Mouse (Mus musculus) neural tube, embryonic 13.5 days (tissue): ENCODE measurements around the gene Gpr35. TPM values are rescaled to one million over a fixed set of nuclear protein-coding genes. Genes with fewer than 3 reads are reported as not detected.
A peak's percentile ranks its signal among the peaks of the same experiment; 100 is the strongest.

Experiments used
- ATAC-seq: fragments of 200-750 bp; cut with Nextera tagmentation; 2 replicates; pipeline ENCODE4 v1.8.0; 2017; ENCODE audit warnings: low read depth, mild to moderate bottlenecking, moderate TSS enrichment, moderate library complexity
- H3K27ac ChIP-seq: fragments of 300-500 bp; sonication (generic); replicated peaks from 2 replicates; pipeline ENCODE4 v1.5.1; 2015; ENCODE audit warnings: moderate library complexity, mild to moderate bottlenecking, inconsistent platforms
- H3K27me3 ChIP-seq: fragments of 300-500 bp; sonication (generic); 2 replicates; pipeline ENCODE4 v1.6.1; 2015; ENCODE audit warnings: mild to moderate bottlenecking, inconsistent platforms
- H3K36me3 ChIP-seq: fragments of 300-500 bp; sonication (generic); 2 replicates; pipeline ENCODE4 v1.6.1; 2015; ENCODE audit warnings: mild to moderate bottlenecking, inconsistent platforms
- H3K4me1 ChIP-seq: fragments of 300-500 bp; sonication (generic); replicated peaks from 2 replicates; pipeline ENCODE4 v1.6.1; 2015; ENCODE audit warnings: inconsistent platforms
- H3K4me2 ChIP-seq: fragments of 300-500 bp; sonication (generic); 2 replicates; pipeline ENCODE4 v1.6.1; 2015; ENCODE audit warnings: inconsistent platforms, mild to moderate bottlenecking, moderate library complexity
- H3K4me3 ChIP-seq: fragments of 300-500 bp; sonication (generic); 2 replicates; pipeline ENCODE4 v1.5.1; 2015; ENCODE audit warnings: mild to moderate bottlenecking, inconsistent platforms
- H3K9ac ChIP-seq: fragments of 300-500 bp; sonication (generic); 2 replicates; pipeline ENCODE4 v1.6.1; 2015; ENCODE audit warnings: moderate library complexity, mild to moderate bottlenecking, inconsistent platforms
- H3K9me3 ChIP-seq: fragments of 300-500 bp; sonication (generic); 2 replicates; pipeline ENCODE4 v1.6.1; 2016; ENCODE audit warnings: inconsistent platforms
- WGBS: fragments of 180-500 bp; shearing (Covaris S2); methylation state at CpG from one replicate; pipeline ENCODE4 v1.1.7; 2015; 5-methylcytosine and 5-hydroxymethylcytosine counted together
- polyA plus RNA-seq: library from polyadenylated mRNA; unstranded; fragments of >200 nt; fragmentation: Nextera tagmentation; extraction: Ambion mirVana; gene quantifications from 2 replicates; pipeline ENCODE4 v1.2.1, GENCODE M21; 2015

Gpr35 gene
- polyA plus RNA-seq, 1 experiment from 2014 or later, result 0.60 TPM

GRCm38 (mm10) chr1:92992214-92992855 lies 41.7 kb downstream of the Gpr35 start:
- H3K9me3 ChIP-seq, result no peaks in the 10 kb centered on the region
- ATAC-seq, result no peak
- no peak overlapping the region for H3K27ac ChIP-seq
- no peaks in the 10 kb centered on the region for H3K36me3 ChIP-seq
- H3K27me3 ChIP-seq, result no peaks in the 10 kb centered on the region
- H3K4me1 ChIP-seq, result 0 out of 2 replicates have a peak, but pooled peaks cover 6% of the 10 kb centered on the region
- H3K4me3 ChIP-seq, result no peak overlapping the region
- H3K4me2 ChIP-seq, result no peak overlapping the region
- H3K9ac ChIP-seq, result no peak overlapping the region
- WGBS, result 84% methylated on average over 6 of the region's 6 CpGs

GRCm38 (mm10) chr1:92992880-92993279 lies 42.2 kb downstream of the Gpr35 start:
- Histone ChIP-seq H3K4me3 (no peak overlapping the region), H3K4me2 (no peak overlapping the region), H3K4me1 (0 out of 2 replicates have a peak, but pooled peaks cover 6% of the 10 kb centered on the region), H3K9ac (no peak overlapping the region), H3K9me3 (no peaks in the 10 kb centered on the region), H3K27ac (no peak overlapping the region), H3K36me3 (no peaks in the 10 kb centered on the region), H3K27me3 (no peaks in the 10 kb centered on the region)
- no peak for ATAC-seq
- WGBS, result 72% methylated on average over 2 of the region's 2 CpGs

GRCm38 (mm10) chr1:93006061-93006460 lies 55.4 kb downstream of the Gpr35 start, which contains the start of gene Aqp12:
Aqp12 (plus strand) TSS chr1:93006334.
- 83% methylated on average over 7 of the region's 7 CpGs for WGBS
- Histone ChIP-seq H3K9ac (no peak within 1 kb of the TSS), H3K27me3 (no peaks in the 10 kb centered on the region), H3K27ac (no peak within 1 kb of the TSS), H3K4me2 (no peak within 1 kb of the TSS), H3K4me3 (no peak within 1 kb of the TSS), H3K4me1 (no peaks in the 10 kb centered on the region), H3K9me3 (0 out of 2 replicates have a peak, but pooled peaks cover 3% of the 10 kb centered on the region), H3K36me3 (no peaks in the 10 kb centered on the region)
- ATAC-seq, result no peak

GRCm38 (mm10) chr1:93009196-93009595 lies 58.5 kb downstream of the Gpr35 start:
- Histone ChIP-seq H3K36me3 (no peaks in the 10 kb centered on the region), H3K27me3 (no peaks in the 10 kb centered on the region), H3K9me3 (no peaks in the 10 kb centered on the region), H3K9ac (no peak overlapping the region), H3K27ac (no peak overlapping the region), H3K4me1 (no peaks in the 10 kb centered on the region), H3K4me2 (no peak overlapping the region), H3K4me3 (no peak overlapping the region)
- ATAC-seq, result no peak
- WGBS, result 76% methylated on average over 4 of the region's 4 CpGs

- ATAC-seq, result no peak
- H3K4me1 ChIP-seq, result no peaks in the 10 kb centered on the region
- no peak overlapping the region for H3K27ac ChIP-seq
- no peaks in the 10 kb centered on the region for H3K27me3 ChIP-seq
- no peak overlapping the region for H3K9ac ChIP-seq
- 35% methylated on average over 3 of the region's 3 CpGs for WGBS
- H3K9me3 ChIP-seq, result no peaks in the 10 kb centered on the region
- H3K4me2 ChIP-seq, result no peak overlapping the region
- peaks cover 5% of the 10 kb centered on the region; the same call in 1 of the 2 replicates for H3K36me3 ChIP-seq
- no peak overlapping the region for H3K4me3 ChIP-seq
Measured at GRCm38 (mm10) chr1:93010731-93011130, 60.1 kb downstream of the Gpr35 start.

GRCm38 (mm10) chr1:93012103-93012585 lies 61.5 kb downstream of the Gpr35 start:
- 69% methylated on average over 7 of the region's 7 CpGs for WGBS
- ATAC-seq, result no peak
- H3K4me1 ChIP-seq, result no peaks in the 10 kb centered on the region
- H3K4me3 ChIP-seq, result no peak overlapping the region
- peaks cover 17% of the 10 kb centered on the region for H3K36me3 ChIP-seq
- no peak overlapping the region for H3K27ac ChIP-seq
- H3K9ac ChIP-seq, result no peak overlapping the region
- H3K9me3 ChIP-seq, result no peaks in the 10 kb centered on the region
- no peaks in the 10 kb centered on the region for H3K27me3 ChIP-seq
- no peak overlapping the region for H3K4me2 ChIP-seq

- Histone ChIP-seq H3K4me3 (no peak overlapping the region), H3K9ac (no peak overlapping the region), H3K36me3 (peaks cover 29% of the 10 kb centered on the region), H3K27me3 (no peaks in the 10 kb centered on the region), H3K4me2 (no peak overlapping the region), H3K4me1 (no peaks in the 10 kb centered on the region), H3K27ac (no peak overlapping the region), H3K9me3 (no peaks in the 10 kb centered on the region)
- WGBS, result 75% methylated on average over 4 of the region's 4 CpGs
- no peak for ATAC-seq
Measured at GRCm38 (mm10) chr1:93013367-93013766, 62.7 kb downstream of the Gpr35 start.

- no peaks in the 10 kb centered on the region for H3K27me3 ChIP-seq
- peak; percentile 42; the same call in 1 of the 2 replicates for ATAC-seq
- peaks cover 40% of the 10 kb centered on the region for H3K36me3 ChIP-seq
- no peak overlapping the region for H3K4me3 ChIP-seq
- H3K4me1 ChIP-seq, result no peaks in the 10 kb centered on the region
- H3K4me2 ChIP-seq, result no peak overlapping the region
- no peaks in the 10 kb centered on the region for H3K9me3 ChIP-seq
- H3K9ac ChIP-seq, result no peak overlapping the region
- no peak overlapping the region for H3K27ac ChIP-seq
Measured at GRCm38 (mm10) chr1:93014460-93014859, 63.8 kb downstream of the Gpr35 start.

- Histone ChIP-seq H3K4me2 (no peak overlapping the region), H3K9me3 (no peaks in the 10 kb centered on the region), H3K27me3 (no peaks in the 10 kb centered on the region), H3K27ac (no peak overlapping the region), H3K9ac (no peak overlapping the region), H3K36me3 (peaks cover 47% of the 10 kb centered on the region), H3K4me3 (no peak overlapping the region), H3K4me1 (no peaks in the 10 kb centered on the region)
- 44% methylated on average over 2 of the region's 2 CpGs for WGBS
- no peak for ATAC-seq
Measured at GRCm38 (mm10) chr1:93015136-93015535, 64.5 kb downstream of the Gpr35 start.

GRCm38 (mm10) chr1:93018716-93019115 lies 68.1 kb downstream of the Gpr35 start:
- H3K27me3 ChIP-seq, result no peaks in the 10 kb centered on the region
- 90% methylated on average over 10 of the region's 10 CpGs for whole genome bisulfite sequencing
- H3K36me3 ChIP-seq, result peaks cover 83% of the 10 kb centered on the region
- H3K27ac ChIP-seq, result no peak overlapping the region
- H3K4me1 ChIP-seq, result no peaks in the 10 kb centered on the region
- H3K4me2 ChIP-seq, result no peak overlapping the region
- no peak overlapping the region for H3K4me3 ChIP-seq
- no peaks in the 10 kb centered on the region for H3K9me3 ChIP-seq
- ATAC-seq, result no peak
- H3K9ac ChIP-seq, result no peak overlapping the region

GRCm38 (mm10) chr1:93020602-93021001 lies 69.9 kb downstream of the Gpr35 start:
- H3K9ac ChIP-seq, result no peak overlapping the region
- no peak overlapping the region for H3K4me2 ChIP-seq
- no peak for ATAC-seq
- WGBS, result 82% methylated on average over 4 of the region's 4 CpGs
- no peak overlapping the region for H3K27ac ChIP-seq
- H3K4me1 ChIP-seq, result no peaks in the 10 kb centered on the region
- no peaks in the 10 kb centered on the region for H3K9me3 ChIP-seq
- H3K27me3 ChIP-seq, result no peaks in the 10 kb centered on the region
- H3K4me3 ChIP-seq, result no peak overlapping the region
- H3K36me3 ChIP-seq, result peaks cover 97% of the 10 kb centered on the region

GRCm38 (mm10) chr1:93026600-93026999 lies 75.9 kb downstream of the Gpr35 start:
- WGBS, result 93% methylated on average over 8 of the region's 8 CpGs
- no peak for ATAC-seq
- no peak overlapping the region for H3K27ac ChIP-seq

GRCm38 (mm10) chr1:93029387-93029786 lies 78.7 kb downstream of the Gpr35 start:
- Histone ChIP-seq H3K36me3 (peaks cover 99% of the 10 kb centered on the region), H3K27me3 (no peaks in the 10 kb centered on the region), H3K4me2 (no peak overlapping the region), H3K27ac (no peak overlapping the region), H3K4me3 (no peak overlapping the region), H3K9ac (no peak overlapping the region), H3K9me3 (no peaks in the 10 kb centered on the region), H3K4me1 (no peaks in the 10 kb centered on the region)
- no peak for ATAC-seq
- WGBS, result 92% methylated on average over 10 of the region's 10 CpGs

More at GRCm38 (mm10) chr1:93026600-93026999, 75.9 kb downstream of the Gpr35 start:
- Histone ChIP-seq H3K9ac (no peak overlapping the region), H3K9me3 (no peaks in the 10 kb centered on the region), H3K4me1 (no peaks in the 10 kb centered on the region), H3K4me3 (no peak overlapping the region), H3K27me3 (no peaks in the 10 kb centered on the region), H3K36me3 (peaks cover 99% of the 10 kb centered on the region), H3K4me2 (no peak overlapping the region)
